Mouse (Mus musculus): ENCODE measurements around the gene Cmtm3.
"Not testable (repeated sequence)": the region's sequence is repeated elsewhere in the genome, so short reads cannot be mapped to it uniquely, and the experiment has no call there.

Gene Cmtm3

GRCm38 (mm10) chr8:104339229-104339982, at the start of gene Cmtm3:
Cmtm3 (plus strand) TSS chr8:104339410.
- in situ Hi-C loops (cut with MboI; ENCODE audit: unreplicated experiment in 2 of 2) = loop anchor here in 1 of 2 experiments (10.0 kb wide), 1 partner anchor 75 kb away; no protein-coding TSS in a partner anchor

DNA sequence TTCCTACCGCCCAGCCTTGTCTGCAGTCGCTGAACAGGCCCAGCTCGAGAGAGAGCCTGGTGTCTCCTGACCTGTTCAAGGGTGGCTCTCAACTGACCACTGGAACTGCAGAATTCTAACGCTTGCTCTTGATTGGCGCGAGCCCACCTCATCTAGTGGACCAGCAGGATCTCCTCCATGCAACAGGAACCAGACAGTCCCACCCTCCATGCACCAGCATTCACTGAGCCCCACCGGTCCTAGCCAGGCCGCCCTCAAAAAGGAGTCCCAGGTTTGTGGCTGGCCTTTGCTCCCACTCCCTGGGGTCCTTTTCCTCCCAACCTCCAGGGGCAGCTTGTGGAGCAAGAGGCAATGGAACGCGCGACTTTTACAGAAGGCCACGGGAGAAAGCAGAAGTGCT, 46.1 kb upstream of the Cmtm3 start, which contains the start of gene Cmtm2a:
Gene Cmtm2a (minus strand): TSS at position 101 of the 400 bp plus-strand sequence.
- in situ Hi-C loops (cut with MboI; ENCODE audit: unreplicated experiment in 2 of 2) = not testable (repeated sequence)

GRCm38 (mm10) chr8:104294396-104294795, 44.8 kb upstream of the Cmtm3 start:
- in situ Hi-C loops (cut with MboI; ENCODE audit: unreplicated experiment in 2 of 2) = no loop called here

GRCm38 (mm10) chr8:104301577-104301976, 37.6 kb upstream of the Cmtm3 start:
- in situ Hi-C loops (cut with MboI; ENCODE audit: unreplicated experiment in 2 of 2) = not testable (repeated sequence)

GRCm38 (mm10) chr8:104302536-104302935, 36.7 kb upstream of the Cmtm3 start:
- in situ Hi-C loops (cut with MboI; ENCODE audit: unreplicated experiment in 2 of 2) = not testable (repeated sequence)

- in situ Hi-C loops (cut with MboI; ENCODE audit: unreplicated experiment in 2 of 2) = no loop called here
These were observed 34.2 kb upstream of the Cmtm3 start for GRCm38 (mm10) chr8:104304962-104305361.

DNA sequence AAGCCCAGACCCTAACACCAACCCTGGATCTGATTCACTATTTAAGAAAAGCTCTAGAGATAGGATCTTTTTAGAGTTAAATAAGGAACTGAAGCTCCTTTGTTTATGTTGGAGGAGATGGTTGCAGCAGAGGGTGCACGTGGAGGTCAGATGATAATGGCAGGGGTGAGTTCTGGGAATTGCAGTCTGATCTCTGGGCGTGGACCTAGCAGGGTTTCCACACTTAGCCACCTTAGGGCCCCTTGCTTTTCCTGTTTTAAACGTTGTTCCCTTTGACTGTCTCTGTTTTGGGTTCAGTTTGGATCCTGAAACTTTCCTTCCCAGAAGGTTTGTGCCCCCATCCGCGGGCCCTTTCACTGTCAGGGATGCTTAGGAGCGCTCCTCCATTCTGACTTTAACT, 30.9 kb upstream of the Cmtm3 start:
- in situ Hi-C loops (cut with MboI; ENCODE audit: unreplicated experiment in 2 of 2) = not testable (repeated sequence)

DNA sequence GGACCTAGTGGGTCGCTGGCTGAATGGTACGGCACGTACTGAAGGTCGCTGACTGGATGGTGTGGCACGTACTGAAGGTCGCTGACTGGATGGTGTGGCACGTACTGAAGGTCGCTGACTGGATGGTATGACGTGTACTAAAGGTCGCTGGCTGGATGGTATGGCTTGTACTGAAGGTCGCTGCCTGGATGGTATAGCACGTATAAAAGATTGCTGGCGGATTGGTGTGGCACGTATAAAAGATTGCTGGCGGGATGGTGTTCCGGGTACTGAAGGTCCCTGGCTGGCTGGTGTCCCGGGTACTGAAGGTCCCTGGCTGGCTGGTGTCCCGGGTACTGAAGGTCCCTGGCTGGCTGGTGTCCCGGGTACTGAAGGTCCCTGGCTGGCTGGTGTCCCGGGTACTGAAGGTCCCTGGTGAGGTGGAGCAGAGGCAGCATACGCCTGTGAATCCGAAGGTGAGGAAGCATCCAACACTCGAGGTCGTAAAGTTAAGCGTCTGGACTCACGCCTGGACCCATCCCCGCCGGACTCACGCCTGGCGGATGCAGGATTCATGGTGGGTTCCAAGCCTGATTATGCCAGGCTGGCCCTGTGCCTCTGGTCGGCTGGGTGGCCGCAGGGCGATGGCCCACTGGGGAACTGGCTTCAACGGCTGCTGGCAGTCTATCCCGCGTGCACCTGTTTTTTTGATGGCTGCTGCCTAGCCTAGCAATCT, 29.6 kb upstream of the Cmtm3 start, which contains the start of the genes Gm45711 and Cmtm1:
Gene Gm45711 (minus strand): TSS at position 641 of the 715 bp plus-strand sequence.
Gene Cmtm1 (minus strand): TSS at position 705 of the 715 bp plus-strand sequence.
- in situ Hi-C loops (cut with MboI; ENCODE audit: unreplicated experiment in 2 of 2) = not testable (repeated sequence)

DNA sequence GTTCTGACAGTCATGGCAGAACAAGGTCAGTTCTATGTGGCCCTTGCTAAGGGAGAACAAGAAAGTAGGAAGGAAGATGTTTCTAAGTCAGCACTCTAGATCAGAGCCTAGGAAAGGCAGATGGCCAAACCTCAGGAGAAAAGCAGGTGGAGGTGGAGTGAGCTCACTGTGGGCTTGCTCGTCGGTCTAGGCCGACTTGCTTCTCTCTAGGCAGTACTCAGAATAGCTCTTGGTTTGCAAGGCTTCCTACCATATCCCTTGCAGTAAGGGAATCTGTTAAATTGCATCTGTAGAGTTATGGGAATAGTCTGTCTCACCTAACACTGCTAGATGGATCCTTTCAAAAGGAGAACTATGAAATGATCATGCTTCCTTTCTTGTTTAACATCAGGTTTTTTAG, 27.2 kb upstream of the Cmtm3 start:
- in situ Hi-C loops (cut with MboI; ENCODE audit: unreplicated experiment in 2 of 2) = not testable (repeated sequence)

DNA sequence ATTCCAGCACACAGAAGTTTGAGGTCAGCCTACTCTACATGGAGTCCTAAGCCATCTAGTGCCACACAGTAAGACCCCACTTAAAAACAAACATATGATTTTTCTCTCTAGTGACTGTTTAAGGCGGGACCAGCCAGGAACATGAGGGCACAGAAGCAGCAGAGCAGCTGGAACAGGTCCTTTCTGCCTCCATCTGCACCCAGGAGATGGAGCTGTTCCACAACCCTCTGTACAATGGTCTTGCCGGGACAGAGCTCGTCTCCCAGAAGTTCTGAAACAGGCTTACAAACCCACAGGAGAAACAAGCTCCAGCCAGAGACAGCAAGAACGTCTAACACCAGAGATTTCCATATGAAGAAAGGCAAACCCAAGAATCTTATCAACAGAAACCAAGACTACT, 25.9 kb upstream of the Cmtm3 start:
- in situ Hi-C loops (cut with MboI; ENCODE audit: unreplicated experiment in 2 of 2) = no loop called here

- in situ Hi-C loops (cut with MboI; ENCODE audit: unreplicated experiment in 2 of 2) = not testable (repeated sequence)
These were observed 17.9 kb upstream of the Cmtm3 start, which contains the start of gene Gm11020 for GRCm38 (mm10) chr8:104321267-104321666. Gm11020 (plus strand) TSS chr8:104321567.

GRCm38 (mm10) chr8:104321930-104322329, 17.3 kb upstream of the Cmtm3 start, which contains the start of gene Cmtm2b:
Cmtm2b (plus strand) TSS chr8:104322230.
- in situ Hi-C loops (cut with MboI; ENCODE audit: unreplicated experiment in 2 of 2) = not testable (repeated sequence)

- in situ Hi-C loops (cut with MboI; ENCODE audit: unreplicated experiment in 2 of 2) = loop anchor here in 1 of 2 experiments (10.0 kb wide), 1 partner anchor 68 kb away; no protein-coding TSS in a partner anchor
These were observed 6.3 kb upstream of the Cmtm3 start for GRCm38 (mm10) chr8:104332665-104333631.

GRCm38 (mm10) chr8:104333786-104334185, 5.4 kb upstream of the Cmtm3 start:
- in situ Hi-C loops (cut with MboI; ENCODE audit: unreplicated experiment in 2 of 2) = loop anchor here in 1 of 2 experiments (10.0 kb wide), 1 partner anchor 69 kb away; no protein-coding TSS in a partner anchor

GRCm38 (mm10) chr8:104334196-104334595, 5.0 kb upstream of the Cmtm3 start:
- in situ Hi-C loops (cut with MboI; ENCODE audit: unreplicated experiment in 2 of 2) = loop anchor here in 1 of 2 experiments (10.0 kb wide), 1 partner anchor 69 kb away; no protein-coding TSS in a partner anchor

DNA sequence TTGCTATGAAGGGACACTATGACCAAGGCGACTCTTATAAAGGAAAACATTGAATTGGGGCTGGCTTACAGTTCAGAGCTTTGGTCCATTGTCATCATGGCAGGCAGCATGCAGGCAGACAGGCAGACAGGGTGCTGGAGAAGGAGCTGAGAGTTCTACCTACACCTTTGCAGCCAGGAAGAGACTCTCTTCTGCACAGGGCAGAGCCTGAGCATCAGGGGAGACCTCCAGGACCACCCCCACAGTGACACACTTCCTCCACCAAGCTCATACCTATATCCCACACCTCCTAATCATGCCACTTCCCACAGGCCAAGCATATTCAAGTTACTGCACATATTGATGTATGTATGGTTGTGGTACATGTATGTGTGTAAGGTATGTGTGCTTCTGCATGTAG, 2.4 kb upstream of the Cmtm3 start:
- in situ Hi-C loops (cut with MboI; ENCODE audit: unreplicated experiment in 2 of 2) = loop anchor here in 1 of 2 experiments (10.0 kb wide), 1 partner anchor 72 kb away; no protein-coding TSS in a partner anchor

DNA sequence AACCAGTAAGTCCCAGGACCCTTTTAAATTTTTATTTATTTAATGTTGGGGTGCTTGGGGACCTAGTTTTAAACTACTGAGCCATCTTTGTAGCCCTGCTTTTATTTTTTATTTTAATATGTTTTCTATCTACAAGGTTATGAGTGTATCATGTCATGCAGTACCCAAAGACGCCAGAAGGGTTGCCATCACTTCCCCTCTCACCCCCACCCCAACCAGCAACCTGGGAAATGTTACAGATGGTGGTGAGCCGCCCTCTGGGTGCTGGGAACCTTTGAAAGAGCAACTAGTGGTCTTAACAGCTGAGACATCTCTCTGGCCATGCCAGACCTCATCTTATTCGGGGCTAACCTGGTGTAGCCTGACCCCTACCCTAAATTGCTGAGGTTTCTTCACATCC, 1.3 kb upstream of the Cmtm3 start:
- in situ Hi-C loops (cut with MboI; ENCODE audit: unreplicated experiment in 2 of 2) = loop anchor here in 1 of 2 experiments (10.0 kb wide), 1 partner anchor 73 kb away; no protein-coding TSS in a partner anchor

- in situ Hi-C loops (cut with MboI; ENCODE audit: unreplicated experiment in 2 of 2) = loop anchor here (5.0 to 10.0 kb wide), 8 partner anchors 75 to 243 kb away; partner anchors contain the start of genes Cdh5 (in 1 of the 2) and Dync1li2 (in 1 of the 2)
These were observed 698 bp downstream of the Cmtm3 start for GRCm38 (mm10) chr8:104339983-104340232.

- in situ Hi-C loops (cut with MboI; ENCODE audit: unreplicated experiment in 2 of 2) = loop anchor here (5.0 to 10.0 kb wide), 7 partner anchors 97 to 243 kb away; partner anchors contain the start of genes Cdh5 (in 1 of the 2) and Dync1li2 (in 1 of the 2)
These were observed 1.3 kb downstream of the Cmtm3 start for GRCm38 (mm10) chr8:104340233-104341105.
